Mouse (Mus musculus) limb, embryonic 11.5 days (tissue): Measurements from ENCODE around the gene Zfp385b. TPM values are rescaled to one million over a fixed set of nuclear protein-coding genes. Genes with fewer than 3 reads are reported as not detected.

Experiments used
- ATAC-seq: fragments of 200-750 bp; cut with Nextera tagmentation; 2 replicates; pipeline ENCODE4 v1.8.0; 2017; ENCODE audit warnings: low read depth; ENCODE audit not compliant: insufficient number of reproducible peaks, low FRiP score, low TSS enrichment
- DNase-seq: peaks from one replicate; pipeline ENCODE4 v3.0.0-alpha.2; 2015; ENCODE audit warnings: low spot score
- H3K27ac ChIP-seq: fragments of 300-500 bp; sonication (generic); replicated peaks from 2 replicates; pipeline ENCODE4 v1.5.1; 2014; ENCODE audit warnings: low read depth, mild to moderate bottlenecking, low read length
- H3K27me3 ChIP-seq: fragments of 300-500 bp; sonication (generic); 2 replicates; pipeline ENCODE4 v1.6.1; 2014; ENCODE audit warnings: mild to moderate bottlenecking, low read length, mixed read lengths; ENCODE audit not compliant: control insufficient read depth, insufficient read depth
- H3K36me3 ChIP-seq: fragments of 300-500 bp; sonication (generic); 2 replicates; pipeline ENCODE4 v1.6.1; 2014; ENCODE audit warnings: mild to moderate bottlenecking, low read length, moderate library complexity, mixed read lengths; ENCODE audit not compliant: control insufficient read depth, insufficient read depth
- H3K4me1 ChIP-seq: fragments of 300-500 bp; sonication (generic); 2 replicates; pipeline ENCODE4 v1.6.1; 2014; ENCODE audit warnings: low read length, mixed read lengths; ENCODE audit not compliant: control insufficient read depth, insufficient read depth
- H3K4me2 ChIP-seq: fragments of 300-500 bp; sonication (generic); 2 replicates; pipeline ENCODE4 v1.6.1; 2014; ENCODE audit warnings: low read depth, mild to moderate bottlenecking, moderate library complexity; ENCODE audit not compliant: severe bottlenecking
- H3K4me3 ChIP-seq: fragments of 300-500 bp; sonication (generic); 2 replicates; pipeline ENCODE4 v1.5.1; 2014; ENCODE audit warnings: low read depth, low read length
- H3K9ac ChIP-seq: fragments of 300-500 bp; sonication (generic); 2 replicates; pipeline ENCODE4 v1.6.1; 2014; ENCODE audit warnings: mild to moderate bottlenecking, low read length
- H3K9me3 ChIP-seq: fragments of 300-500 bp; sonication (generic); 2 replicates; pipeline ENCODE4 v1.6.1; 2016; ENCODE audit warnings: low read length; ENCODE audit not compliant: control insufficient read depth
- WGBS: fragments of 180-500 bp; shearing (Covaris S2); extraction: QIAGEN DNeasy Blood & Tissue Kit; methylation state at CpG from one replicate; pipeline ENCODE4 v1.1.7; 2014; 5-methylcytosine and 5-hydroxymethylcytosine counted together
- polyA plus RNA-seq: library from polyadenylated mRNA; unstranded; fragments of >200 nt; fragmentation: Nextera tagmentation; extraction: Ambion mirVana; gene quantifications from 2 replicates; pipeline ENCODE4 v1.2.1, GENCODE M21; 2014

The Zfp385b gene
- polyA plus RNA-seq, 1 experiment from 2014 or later: 0.64 TPM

- ATAC-seq: no peak
- H3K36me3 ChIP-seq: no peaks in the 10 kb centered on the region
- no peak overlapping the region for H3K9ac ChIP-seq
- no peak for DNase-seq
- H3K4me1 ChIP-seq: no peaks in the 10 kb centered on the region
- 76% methylated on average over 8 of the region's 8 CpGs for WGBS
- no peak overlapping the region for H3K4me2 ChIP-seq
- H3K27me3 ChIP-seq: no peaks in the 10 kb centered on the region
- no peaks in the 10 kb centered on the region for H3K9me3 ChIP-seq
- no peak overlapping the region for H3K4me3 ChIP-seq
- H3K27ac ChIP-seq: no peak overlapping the region
These were observed 375.2 kb downstream of the Zfp385b start for GRCm38 (mm10) chr2:77444282-77444681.

GRCm38 (mm10) chr2:77440591-77440990 lies 378.8 kb downstream of the Zfp385b start:
- H3K9ac ChIP-seq: no peak overlapping the region
- no peak for DNase-seq
- no peaks in the 10 kb centered on the region for H3K9me3 ChIP-seq
- H3K4me3 ChIP-seq: no peak overlapping the region
- ATAC-seq: no peak
- H3K4me1 ChIP-seq: no peaks in the 10 kb centered on the region
- H3K27ac ChIP-seq: no peak overlapping the region
- H3K4me2 ChIP-seq: no peak overlapping the region
- WGBS: 88% methylated on average over 2 of the region's 2 CpGs
- H3K27me3 ChIP-seq: no peaks in the 10 kb centered on the region
- no peaks in the 10 kb centered on the region for H3K36me3 ChIP-seq

DNA sequence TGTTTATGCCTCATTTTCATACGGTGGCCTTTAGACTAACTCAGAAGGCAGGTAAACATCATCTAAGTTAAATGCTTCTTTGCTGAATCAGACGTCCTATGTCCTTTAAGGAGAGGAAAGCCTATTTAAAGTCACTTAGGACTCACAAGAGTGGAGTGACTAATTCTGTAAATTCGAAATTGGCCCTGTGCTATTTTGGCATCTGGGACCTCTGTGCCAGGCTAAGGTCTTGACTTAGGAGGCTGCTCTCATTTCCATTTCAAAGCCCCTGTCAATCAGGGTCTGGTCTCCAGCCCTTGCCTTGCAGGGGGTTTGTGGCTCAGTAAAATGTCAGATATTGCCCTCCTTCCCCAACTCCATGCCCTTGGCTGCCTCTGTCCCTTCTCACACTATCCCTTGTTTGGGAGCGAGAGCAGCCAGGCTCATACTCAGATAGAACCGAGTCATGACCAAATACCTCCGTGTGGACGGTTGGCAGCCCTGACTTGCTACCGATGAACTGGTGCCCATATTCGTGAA lies 383.1 kb downstream of the Zfp385b start:
- WGBS: 73% methylated on average over 9 of the region's 9 CpGs
- ATAC-seq: no peak

GRCm38 (mm10) chr2:77419476-77419875 lies 400.0 kb downstream of the Zfp385b start:
- Histone ChIP-seq H3K27me3 (no peaks in the 10 kb centered on the region), H3K4me1 (no peaks in the 10 kb centered on the region), H3K9me3 (no peaks in the 10 kb centered on the region), H3K4me3 (no peak overlapping the region), H3K27ac (no peak overlapping the region), H3K4me2 (no peak overlapping the region), H3K9ac (no peak overlapping the region), H3K36me3 (no peaks in the 10 kb centered on the region)
- DNase-seq (no peak), ATAC-seq (no peak)
- whole genome bisulfite sequencing: 60% methylated on average over 10 of the region's 10 CpGs

More for the DNA sequence above, 383.1 kb downstream of the Zfp385b start:
- DNase-seq: no peak
- no peak overlapping the region for H3K4me2 ChIP-seq
- no peak overlapping the region for H3K27ac ChIP-seq
- H3K9ac ChIP-seq: no peak overlapping the region
- H3K4me3 ChIP-seq: no peak overlapping the region
- H3K9me3 ChIP-seq: no peaks in the 10 kb centered on the region
- H3K27me3 ChIP-seq: no peaks in the 10 kb centered on the region
- H3K4me1 ChIP-seq: no peaks in the 10 kb centered on the region
- H3K36me3 ChIP-seq: no peaks in the 10 kb centered on the region

DNA sequence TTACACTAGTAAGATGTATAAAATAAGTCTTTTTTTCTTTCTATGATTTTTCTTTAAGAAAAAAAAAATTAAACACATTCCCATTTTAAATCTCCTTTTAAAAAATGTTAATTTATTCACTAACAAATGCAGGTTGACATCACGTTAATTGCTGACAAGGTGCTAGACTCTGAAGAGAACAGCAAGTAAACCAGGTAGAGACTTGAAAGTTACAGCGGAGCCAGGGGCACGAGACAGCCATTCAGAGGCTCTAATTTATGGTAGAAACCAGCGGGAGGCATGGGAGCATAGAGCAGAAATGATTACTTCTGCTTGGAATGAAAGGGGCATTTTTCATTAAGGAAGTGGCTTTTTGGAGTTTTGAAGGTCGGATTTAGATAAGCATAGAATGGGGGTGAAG lies 401.4 kb downstream of the Zfp385b start:
- H3K36me3 ChIP-seq: no peaks in the 10 kb centered on the region
- H3K4me3 ChIP-seq: no peak overlapping the region
- H3K27ac ChIP-seq: no peak overlapping the region
- H3K4me1 ChIP-seq: no peaks in the 10 kb centered on the region
- H3K9ac ChIP-seq: no peak overlapping the region
- no peaks in the 10 kb centered on the region for H3K27me3 ChIP-seq
- H3K9me3 ChIP-seq: no peaks in the 10 kb centered on the region
- no peak overlapping the region for H3K4me2 ChIP-seq
- ATAC-seq: no peak
- 44% methylated on average over 5 of the region's 5 CpGs for WGBS
- no peak for DNase-seq

DNA sequence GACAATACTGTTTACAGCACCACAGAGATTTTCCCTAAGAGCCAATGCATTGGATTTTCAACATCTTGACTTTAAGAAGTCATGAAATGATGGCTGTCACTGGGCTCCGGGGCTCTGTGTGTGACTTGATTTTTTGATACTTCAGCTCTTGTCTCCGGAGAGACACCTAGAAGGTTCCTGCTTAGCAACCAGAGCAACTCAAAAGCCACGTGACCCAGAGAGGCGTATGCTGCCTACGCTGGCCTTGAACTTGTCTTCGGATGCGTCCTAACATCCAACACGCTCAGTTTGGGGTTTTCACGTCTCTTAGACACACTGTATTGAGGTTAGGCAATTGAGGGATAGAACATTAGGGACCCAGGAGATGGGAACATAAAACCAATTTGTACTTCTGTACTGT lies 407.3 kb downstream of the Zfp385b start:
- Histone ChIP-seq H3K9ac (no peak overlapping the region), H3K4me3 (no peak overlapping the region), H3K4me2 (no peak overlapping the region), H3K36me3 (no peaks in the 10 kb centered on the region), H3K27me3 (no peaks in the 10 kb centered on the region), H3K4me1 (no peaks in the 10 kb centered on the region), H3K9me3 (no peaks in the 10 kb centered on the region), H3K27ac (no peak overlapping the region)
- WGBS: 91% methylated on average over 9 of the region's 9 CpGs
- no peak for DNase-seq
- ATAC-seq: no peak

GRCm38 (mm10) chr2:77411612-77412011 lies 407.8 kb downstream of the Zfp385b start:
- no peak overlapping the region for H3K4me2 ChIP-seq
- H3K27ac ChIP-seq: no peak overlapping the region
- no peak overlapping the region for H3K9ac ChIP-seq
- no peaks in the 10 kb centered on the region for H3K9me3 ChIP-seq
- 80% methylated on average over 13 of the region's 13 CpGs for WGBS
- no peaks in the 10 kb centered on the region for H3K27me3 ChIP-seq
- no peaks in the 10 kb centered on the region for H3K36me3 ChIP-seq
- no peaks in the 10 kb centered on the region for H3K4me1 ChIP-seq
- DNase-seq: no peak
- peak; percentile 26; the same call in 1 of the 2 replicates for ATAC-seq
- H3K4me3 ChIP-seq: no peak overlapping the region

- WGBS: 47% methylated on average over 5 of the region's 5 CpGs
- no peaks in the 10 kb centered on the region for H3K36me3 ChIP-seq
- ATAC-seq: no peak
These were observed 409.8 kb downstream of the Zfp385b start for GRCm38 (mm10) chr2:77409521-77410135.

DNA sequence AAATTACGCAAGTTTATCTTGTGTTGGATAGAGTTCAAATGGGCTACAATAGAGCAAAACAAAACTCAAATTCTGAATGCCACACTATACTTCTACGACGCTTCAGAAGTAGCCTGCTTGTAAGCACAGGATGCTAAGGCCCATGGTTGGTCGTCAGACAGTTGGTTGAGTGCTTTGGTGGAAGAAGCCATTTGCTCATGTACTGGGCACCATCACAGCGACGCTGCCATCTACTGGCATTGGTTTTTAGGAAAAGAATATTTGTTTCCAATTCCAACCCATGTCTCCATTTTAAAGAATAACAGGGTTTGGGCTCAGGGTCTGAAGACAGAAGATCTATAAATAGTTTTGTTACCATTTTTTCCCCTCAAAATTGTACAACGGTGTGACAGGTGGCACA lies 410.5 kb downstream of the Zfp385b start:
- H3K27ac ChIP-seq: no peak overlapping the region
- no peaks in the 10 kb centered on the region for H3K4me1 ChIP-seq
- no peak overlapping the region for H3K4me2 ChIP-seq
- no peaks in the 10 kb centered on the region for H3K9me3 ChIP-seq
- no peak overlapping the region for H3K4me3 ChIP-seq
- H3K36me3 ChIP-seq: no peaks in the 10 kb centered on the region
- WGBS: 60% methylated on average over 7 of the region's 7 CpGs
- no peaks in the 10 kb centered on the region for H3K27me3 ChIP-seq
- no peak for DNase-seq
- H3K9ac ChIP-seq: no peak overlapping the region
- no peak for ATAC-seq

More at GRCm38 (mm10) chr2:77409521-77410135, 409.8 kb downstream of the Zfp385b start:
- H3K27me3 ChIP-seq: no peaks in the 10 kb centered on the region
- H3K9ac ChIP-seq: no peak overlapping the region
- no peaks in the 10 kb centered on the region for H3K9me3 ChIP-seq
- DNase-seq: no peak
- H3K27ac ChIP-seq: no peak overlapping the region
- H3K4me3 ChIP-seq: no peak overlapping the region
- H3K4me2 ChIP-seq: no peak overlapping the region
- H3K4me1 ChIP-seq: no peaks in the 10 kb centered on the region
